Mouse (Mus musculus): ENCODE data around the gene Iqschfp.

Gene Iqschfp

GRCm38 (mm10) chr3:68356516-68356915 lies 464.5 kb downstream of the Iqschfp start:
- DNase-seq = no peak

DNA sequence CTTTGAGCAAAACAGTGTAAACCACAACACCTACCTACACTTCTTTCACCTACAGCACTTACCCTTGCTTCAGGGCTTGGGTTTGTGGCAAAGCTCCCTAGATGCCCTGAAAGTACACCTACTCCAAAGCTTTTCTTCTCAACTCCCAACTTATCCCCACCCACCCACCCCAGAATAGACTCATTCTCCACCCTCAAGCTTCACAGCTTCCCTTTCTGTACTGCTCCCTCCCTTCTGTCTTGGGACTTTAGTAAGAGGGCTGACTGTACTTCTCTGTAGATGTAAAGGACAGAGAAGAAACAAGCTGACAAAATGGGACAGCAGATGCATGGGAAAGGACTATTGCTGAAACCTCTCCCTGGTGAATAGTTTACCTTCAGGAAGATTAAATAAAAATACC lies 476.0 kb downstream of the Iqschfp start:
- DNase-seq = no peak

- no peak for DNase-seq
These were observed 480.9 kb downstream of the Iqschfp start for GRCm38 (mm10) chr3:68372925-68373324.

DNA sequence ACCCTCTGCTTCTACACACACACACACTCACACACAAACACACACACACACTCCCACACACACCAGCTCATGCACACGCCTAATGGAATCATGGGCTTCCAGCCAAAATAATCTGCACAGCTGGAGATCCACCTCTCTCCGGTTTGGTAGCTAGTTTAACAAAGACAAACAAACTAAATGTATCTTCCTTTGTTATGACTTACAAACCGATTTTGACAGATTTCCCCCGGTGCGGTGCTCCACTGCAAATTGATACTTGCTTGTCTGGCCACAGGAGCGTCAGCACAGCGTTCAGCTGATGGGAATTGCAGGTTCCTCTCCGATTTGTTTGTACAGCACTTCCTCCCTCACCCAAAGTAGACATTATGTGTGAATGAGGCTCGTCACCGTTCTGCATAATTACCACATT lies 483.1 kb downstream of the Iqschfp start:
- DNase-seq = no peak

DNA sequence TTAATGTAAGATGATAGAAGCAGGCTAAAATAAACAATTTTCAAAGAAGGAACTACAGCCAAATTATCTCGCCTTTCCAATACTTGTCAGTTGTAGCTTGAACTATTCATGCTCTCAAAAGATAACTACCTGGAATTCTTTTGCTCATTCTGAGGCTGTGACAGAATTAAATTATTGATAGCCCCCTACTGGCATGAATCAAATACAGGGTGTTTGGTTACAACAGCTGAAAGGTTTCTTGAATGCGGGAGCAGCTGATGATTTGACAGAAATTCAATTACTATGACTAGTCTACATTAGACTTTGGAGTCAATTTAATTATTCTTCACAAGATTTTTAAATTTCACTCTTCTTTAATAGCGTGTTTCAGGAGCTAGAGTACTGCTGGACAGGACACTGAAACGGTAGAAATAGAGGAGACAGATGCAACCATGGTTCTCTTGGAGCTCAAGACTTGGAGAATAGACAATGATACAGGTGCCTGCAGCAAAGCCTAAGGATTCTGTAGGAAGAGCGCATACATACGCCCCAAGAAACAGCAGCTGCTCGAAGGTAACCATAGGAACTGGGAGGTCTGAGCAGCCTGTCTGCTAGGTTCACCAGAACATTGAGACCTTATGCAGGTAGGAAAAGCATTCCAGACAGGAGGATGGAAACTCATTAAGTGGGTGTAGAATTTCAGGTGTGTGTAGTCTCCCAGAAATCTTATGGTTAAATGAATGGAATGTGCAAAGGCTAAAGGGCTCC lies 485.6 kb downstream of the Iqschfp start:
- DNase-seq = no peak

DNA sequence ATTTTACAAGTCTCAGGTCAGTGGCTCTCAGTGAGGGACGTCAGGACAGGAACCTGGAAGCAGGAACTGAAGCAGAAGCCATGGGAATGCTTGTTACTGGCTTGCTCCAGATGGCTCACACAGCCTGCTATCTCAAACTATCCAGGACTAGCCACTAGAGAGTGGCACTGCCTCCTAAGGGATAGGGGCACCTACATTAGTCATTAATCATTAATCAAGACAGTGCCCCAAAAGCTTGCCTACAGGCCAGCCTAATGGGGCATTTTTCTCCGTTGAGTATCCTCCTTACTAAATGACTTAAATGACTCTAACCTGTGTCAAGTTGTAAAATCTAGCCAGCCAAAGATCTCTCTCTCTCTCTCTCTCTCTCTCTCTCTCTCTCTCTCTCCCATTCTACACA lies 486.8 kb downstream of the Iqschfp start:
- DNase-seq = no peak

DNA sequence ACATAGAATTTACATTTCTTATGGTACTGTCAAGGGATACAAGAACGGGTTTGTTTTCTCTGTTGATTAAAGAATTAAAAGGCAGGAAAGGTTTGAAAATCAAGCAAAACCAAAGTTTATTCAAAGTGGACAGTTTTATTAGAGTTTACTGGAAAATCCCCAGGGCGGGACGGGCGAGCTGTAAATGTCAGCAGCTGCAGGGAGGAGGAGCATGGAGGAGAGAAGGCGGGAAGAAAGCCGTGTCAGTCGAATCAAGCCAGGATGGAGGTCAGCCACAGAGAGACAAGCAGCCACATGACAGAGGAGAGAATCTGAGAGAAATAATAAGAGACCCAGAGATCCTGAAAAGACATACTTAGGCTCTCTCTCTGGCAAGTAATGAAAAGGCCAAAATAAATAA lies 487.2 kb downstream of the Iqschfp start:
- DNase-seq = no peak

GRCm38 (mm10) chr3:68383672-68384071 lies 491.6 kb downstream of the Iqschfp start:
- no peak for DNase-seq

- DNase-seq = no peak
These were observed 493.5 kb downstream of the Iqschfp start for GRCm38 (mm10) chr3:68385544-68385943.

GRCm38 (mm10) chr3:68388023-68388422 lies 496.0 kb downstream of the Iqschfp start:
- DNase-seq = no peak

DNA sequence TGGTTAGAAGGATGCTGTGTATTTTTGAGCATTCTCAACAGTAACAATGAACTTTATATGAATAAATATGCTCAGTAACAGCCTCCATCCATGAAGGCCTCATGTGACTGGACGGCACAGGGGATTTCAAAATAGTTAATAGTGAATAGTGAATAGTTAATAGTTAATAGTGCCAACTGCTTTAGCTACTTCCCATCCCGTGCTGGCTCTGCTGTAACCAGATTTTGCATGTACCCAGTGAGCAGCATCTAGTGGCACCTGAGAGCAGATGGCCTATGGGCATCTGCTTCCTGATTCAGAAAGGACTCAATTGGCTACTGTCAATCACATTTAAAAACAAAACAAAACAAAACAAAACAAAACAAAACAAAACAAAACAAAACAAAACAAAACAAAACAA lies 501.5 kb downstream of the Iqschfp start:
- DNase-seq = no peak

DNA sequence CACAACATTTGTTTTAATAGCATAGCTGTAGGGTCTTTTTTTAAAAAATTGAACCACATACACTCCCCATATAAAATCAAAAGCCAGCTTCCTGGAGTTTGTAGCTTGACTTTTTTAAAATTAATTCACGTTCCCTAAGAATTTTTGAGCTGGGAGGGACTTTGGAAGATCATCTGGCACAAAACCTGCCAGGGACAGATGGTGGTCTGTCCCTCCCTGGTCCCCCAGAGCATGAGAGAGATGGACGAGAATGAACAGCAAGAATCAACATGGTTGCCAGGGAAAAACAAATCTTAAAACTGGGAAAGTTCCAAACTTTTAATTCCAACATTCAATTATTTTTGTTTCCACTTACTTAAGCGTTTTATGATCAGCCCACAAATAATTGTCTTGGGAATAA lies 506.7 kb downstream of the Iqschfp start:
- DNase-seq = no peak

DNA sequence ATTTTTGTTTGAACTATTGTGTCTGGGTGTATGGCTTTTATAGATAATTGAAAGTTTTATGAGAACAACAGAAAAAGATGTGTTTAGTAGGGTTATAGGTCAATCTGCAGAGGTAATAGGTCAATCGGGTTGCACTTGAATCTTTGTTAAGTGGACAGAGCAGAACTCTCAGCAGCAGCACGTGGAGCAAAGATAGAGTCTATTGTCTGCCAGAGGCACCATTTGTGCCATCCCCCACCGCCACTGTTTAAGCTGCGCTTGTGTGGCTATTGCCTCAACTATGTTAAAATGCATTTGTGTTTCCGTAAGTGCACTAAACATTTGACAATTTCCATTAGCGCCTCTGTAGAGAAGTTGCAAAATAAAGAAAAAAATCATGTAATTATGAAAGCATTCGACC lies 508.1 kb downstream of the Iqschfp start:
- no peak for DNase-seq

DNA sequence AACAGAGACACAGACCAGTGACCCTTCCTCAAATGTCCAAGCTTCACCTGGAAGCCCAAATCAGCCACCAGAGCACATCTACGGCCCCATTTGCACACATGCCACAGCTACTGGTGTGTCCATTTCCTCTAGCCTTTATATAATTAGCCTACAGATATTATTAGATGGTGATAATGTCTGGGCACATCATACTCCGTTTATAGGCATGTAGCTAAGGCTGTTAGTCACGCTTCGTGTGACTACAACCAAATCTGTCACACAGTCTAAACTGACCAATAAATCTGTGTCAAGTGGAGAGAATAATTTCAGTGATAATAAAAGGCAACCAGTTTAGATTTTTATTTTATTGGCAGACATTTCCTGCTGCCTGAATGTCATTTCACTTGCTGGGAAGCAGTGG lies 511.3 kb downstream of the Iqschfp start:
- DNase-seq = no peak

DNA sequence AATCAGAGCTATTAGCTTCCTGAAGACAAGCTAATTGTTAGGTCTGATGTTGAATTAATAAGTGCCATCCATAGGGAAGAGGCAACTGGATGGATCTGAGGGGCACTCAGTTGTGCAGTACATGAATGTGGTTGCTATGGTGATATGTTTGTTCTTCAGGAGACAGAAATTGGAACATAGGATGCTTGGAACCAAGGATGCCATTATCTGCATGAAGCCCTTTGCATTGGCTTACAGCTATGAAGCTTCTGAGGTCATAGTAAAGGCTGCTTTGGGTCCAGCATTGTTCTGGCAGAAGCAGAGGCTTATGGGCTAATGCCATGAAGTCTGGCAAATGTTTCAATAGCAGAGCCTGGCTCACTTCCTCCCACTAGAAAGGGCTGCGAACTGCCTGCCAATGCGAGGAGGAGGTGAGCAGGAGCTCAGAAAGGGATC lies 511.8 kb downstream of the Iqschfp start:
- no peak for DNase-seq

DNA sequence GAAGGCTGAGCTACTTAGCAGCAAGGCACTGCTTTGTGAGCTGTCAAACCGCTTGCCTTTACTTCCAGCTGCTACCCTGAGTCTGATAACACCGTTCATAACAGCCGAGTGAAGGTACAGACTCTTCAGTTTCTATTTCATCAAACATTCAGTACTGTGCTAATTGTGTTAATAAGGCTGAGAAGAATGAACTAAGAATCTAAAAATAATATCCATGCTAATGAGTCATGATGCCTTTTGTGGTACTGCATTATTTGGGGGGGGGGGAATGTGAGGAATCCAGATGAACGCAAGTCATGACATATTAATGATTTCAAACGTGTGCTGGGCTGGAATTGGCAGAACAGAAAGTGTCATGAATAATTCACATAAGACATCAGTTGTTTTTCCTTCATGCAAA lies 513.7 kb downstream of the Iqschfp start:
- no peak for DNase-seq

GRCm38 (mm10) chr3:68412262-68412661 lies 520.2 kb downstream of the Iqschfp start:
- DNase-seq = no peak

DNA sequence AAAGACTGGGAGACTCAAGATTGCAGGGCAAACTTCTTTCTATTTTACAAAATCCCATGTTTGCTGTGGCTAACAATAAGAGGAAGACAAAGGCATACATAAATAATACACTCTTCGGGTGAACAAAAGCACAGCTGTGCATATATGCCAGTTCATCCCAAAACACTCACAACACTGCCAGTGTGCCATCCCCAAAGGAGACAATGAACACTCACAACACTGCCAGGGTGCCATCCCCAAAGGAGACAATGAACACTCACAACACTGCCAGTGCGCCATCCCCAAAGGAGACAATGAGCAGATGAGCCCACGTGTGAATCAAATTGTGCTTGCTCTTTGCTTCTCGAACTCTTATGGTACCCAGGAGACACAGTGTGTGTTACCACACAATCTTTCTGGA lies 527.8 kb downstream of the Iqschfp start:
- no peak for DNase-seq

DNA sequence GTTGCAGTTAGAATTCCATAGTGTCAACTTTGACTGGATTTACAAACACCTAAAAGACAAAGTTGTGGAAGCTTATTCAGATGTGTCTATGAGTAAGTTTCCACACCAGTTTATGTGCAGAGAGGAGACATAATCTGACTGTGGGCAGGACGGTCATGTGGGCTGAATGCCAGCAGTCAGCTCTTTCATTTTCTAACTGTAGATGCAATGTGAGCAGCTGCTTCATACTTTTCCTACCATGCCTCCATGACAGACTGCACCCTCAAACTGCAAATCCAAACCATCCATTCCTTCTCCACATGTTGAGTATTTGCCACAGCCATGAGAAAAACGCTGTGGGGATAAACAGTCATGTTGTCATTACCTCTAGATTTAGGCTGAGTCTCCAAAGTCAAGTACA lies 528.9 kb downstream of the Iqschfp start:
- DNase-seq = no peak

GRCm38 (mm10) chr3:68421849-68422248 lies 529.8 kb downstream of the Iqschfp start:
- no peak for DNase-seq

- no peak for DNase-seq
These were observed 536.0 kb downstream of the Iqschfp start for GRCm38 (mm10) chr3:68428081-68428480.

DNA sequence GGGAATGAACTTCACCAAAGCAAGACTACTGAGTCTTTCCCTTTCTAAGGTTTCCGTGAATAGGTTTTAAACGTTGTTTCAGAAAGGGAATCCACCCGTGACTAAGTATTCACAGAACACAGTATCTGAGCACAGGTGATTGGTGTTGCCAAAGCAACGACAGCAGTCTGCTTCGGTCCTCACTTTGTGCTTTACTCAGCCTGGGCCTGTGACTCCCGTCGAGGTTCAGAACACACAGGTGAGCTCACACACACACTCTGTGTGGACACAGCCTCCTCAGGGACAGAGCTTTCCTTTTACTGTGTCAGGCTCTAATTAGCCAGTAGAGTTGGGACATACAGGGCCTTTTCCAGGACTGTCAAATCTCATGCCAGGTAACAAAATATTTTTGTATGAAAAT lies 542.4 kb downstream of the Iqschfp start:
- no peak for DNase-seq

- no peak for DNase-seq
These were observed 542.9 kb downstream of the Iqschfp start for GRCm38 (mm10) chr3:68434897-68435296.

GRCm38 (mm10) chr3:68448480-68448879 lies 556.4 kb downstream of the Iqschfp start:
- DNase-seq = no peak

DNA sequence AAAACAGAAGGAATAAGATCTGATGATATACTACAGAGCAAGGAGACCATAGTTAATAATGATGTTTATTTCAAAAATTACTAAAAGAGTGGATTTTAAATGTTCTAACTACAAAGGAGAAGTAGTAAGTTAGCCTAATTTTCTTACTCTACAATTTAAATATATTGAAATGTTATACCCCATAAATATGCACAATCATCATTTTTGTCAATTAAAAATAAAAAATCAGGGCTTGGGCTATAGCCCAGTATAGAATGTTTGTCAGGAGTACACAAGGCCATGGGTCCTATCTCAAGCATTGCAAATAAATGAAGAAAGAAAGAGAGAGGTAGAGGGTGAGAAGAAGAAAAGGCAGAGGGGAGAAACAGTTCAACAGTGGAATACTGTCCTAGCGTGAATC lies 559.6 kb downstream of the Iqschfp start:
- DNase-seq = no peak
